In genomic region chr2:109748815-109749214, GRCm38 (mm10) we compare ENCODE assay signal across 27 mouse cellular contexts.
"Had no signal": no experiment of that assay in that cellular context is flagged by ENCODE, and none has a peak within 500 bp of the region (broad histone marks: within the 10 kb centered on the region; RNA-seq: fewer than 3 reads in every experiment).

No protein-coding gene starts in this region.

- H3K36me3 ChIP-seq: heart, embryonic 10.5 days; heart, embryonic 12.5 days; hindbrain, embryonic 10.5 days; hindbrain, embryonic 12.5 days; intestine, embryonic 15.5 days; kidney, embryonic 15.5 days; limb, embryonic 12.5 days; liver, embryonic 13.5 days had no signal

- H3K4me3 ChIP-seq: gastrocnemius, adult 2 months; heart, adult 2 months; heart, embryonic 10.5 days; heart, embryonic 12.5 days; hindbrain, embryonic 10.5 days; hindbrain, embryonic 12.5 days; intestine, embryonic 15.5 days; kidney, embryonic 15.5 days; limb, embryonic 12.5 days; liver, embryonic 13.5 days had no signal

- DNase-seq: gastrocnemius, adult 2 months; gastrocnemius, postnatal 10 days; gastrocnemius, postnatal 25 days; heart, adult 2 months; heart, postnatal 10 days; heart, postnatal 4 days; kidney, adult 2 months; kidney, adult 9 months; kidney, postnatal 14 days; kidney, postnatal 36 days; layer of hippocampus, adult 9-11 months; layer of hippocampus, postnatal 36 days; left cerebral cortex, postnatal 4 days; liver, embryonic 13.5 days had no signal

- H3K4me2 ChIP-seq: heart, embryonic 12.5 days; hindbrain, embryonic 12.5 days; hindbrain, embryonic 14.5 days; intestine, embryonic 15.5 days; kidney, embryonic 15.5 days; limb, embryonic 12.5 days; liver, embryonic 11.5 days; liver, embryonic 13.5 days had no signal

- H3K4me1 ChIP-seq: heart, embryonic 10.5 days; heart, embryonic 12.5 days; hindbrain, embryonic 12.5 days; intestine, embryonic 15.5 days; liver, embryonic 13.5 days had no signal

- H3K27ac ChIP-seq: gastrocnemius, adult 2 months; heart, adult 2 months; heart, embryonic 10.5 days; hindbrain, embryonic 10.5 days; hindbrain, embryonic 12.5 days; hindbrain, embryonic 14.5 days; intestine, embryonic 15.5 days; kidney, embryonic 15.5 days; kidney, postnatal 0 days; limb, embryonic 12.5 days; liver, embryonic 13.5 days had no signal

- H3K27me3 ChIP-seq: heart, embryonic 12.5 days; hindbrain, embryonic 12.5 days; intestine, embryonic 15.5 days; kidney, embryonic 15.5 days; liver, embryonic 13.5 days had no signal

- H3K9me3 ChIP-seq: heart, embryonic 10.5 days; heart, embryonic 12.5 days; hindbrain, embryonic 10.5 days; hindbrain, embryonic 12.5 days; intestine, embryonic 15.5 days; kidney, embryonic 15.5 days; limb, embryonic 12.5 days; liver, embryonic 13.5 days had no signal

- ATAC-seq: hindbrain, embryonic 16.5 days; inflammation-experienced regulatory T-cells, adult 6 months; intestine, embryonic 15.5 days; intestine, postnatal 0 days had no signal

- H3K9ac ChIP-seq: heart, embryonic 12.5 days; hindbrain, embryonic 12.5 days; hindbrain, embryonic 14.5 days; intestine, embryonic 15.5 days; kidney, embryonic 15.5 days; limb, embryonic 12.5 days; liver, embryonic 13.5 days had no signal
